Mouse (Mus musculus) gastrocnemius, adult 2 months (tissue): ENCODE results near the gene Rgs10. TPM values are rescaled to one million over a fixed set of nuclear protein-coding genes. Genes with fewer than 3 reads are reported as not detected.
A peak's percentile ranks its signal among the peaks of the same experiment; 100 is the strongest.
"Not testable (repeated sequence)": the region's sequence is repeated elsewhere in the genome, so short reads cannot be mapped to it uniquely, and the experiment has no call there.

ENCODE experiments used
- DNase-seq: peaks from one replicate; pipeline ENCODE4 v3.0.0; 2022
- H3K27ac ChIP-seq: fragments of 200-600 bp; 2 replicates; pipeline ENCODE4 v1.8.1; 2022; ENCODE audit warnings: mild to moderate bottlenecking
- H3K4me3 ChIP-seq: fragments of 200-600 bp; 2 replicates; pipeline ENCODE4 v1.8.1; 2022; ENCODE audit warnings: mild to moderate bottlenecking, moderate library complexity
- CTCF ChIP-seq: fragments of 200-600 bp; IDR thresholded peaks from 2 replicates; pipeline ENCODE4 v1.8.1; 2022; ENCODE audit warnings: antibody characterized with exemption, mild to moderate bottlenecking, moderate library complexity
- intact Hi-C: fragments of 180-260 bp; cut with DNase I; formaldehyde crosslinking; loops from one replicate; pipeline ENCODE4 v1.15.1; 2025
- total RNA-seq, 2 experiments: library from RNA; stranded (reverse); gene quantifications; 2 replicates each; pipeline ENCODE4 v1.2.3; 2021

The Rgs10 gene
- total RNA-seq, 2 experiments from 2014 or later, result 2.0 to 4.8 TPM

GRCm38 (mm10) chr7:128345691-128346090 is 72.9 kb downstream of the Rgs10 start:
- Histone ChIP-seq H3K4me3 (no peak overlapping the region), H3K27ac (no peak overlapping the region)
- no peak for TF ChIP-seq CTCF
- intact Hi-C loops, result loop anchor here (1.0 kb wide), 2 partner anchors 40 to 98 kb away; no protein-coding TSS in a partner anchor
- no peak for DNase-seq

DNA sequence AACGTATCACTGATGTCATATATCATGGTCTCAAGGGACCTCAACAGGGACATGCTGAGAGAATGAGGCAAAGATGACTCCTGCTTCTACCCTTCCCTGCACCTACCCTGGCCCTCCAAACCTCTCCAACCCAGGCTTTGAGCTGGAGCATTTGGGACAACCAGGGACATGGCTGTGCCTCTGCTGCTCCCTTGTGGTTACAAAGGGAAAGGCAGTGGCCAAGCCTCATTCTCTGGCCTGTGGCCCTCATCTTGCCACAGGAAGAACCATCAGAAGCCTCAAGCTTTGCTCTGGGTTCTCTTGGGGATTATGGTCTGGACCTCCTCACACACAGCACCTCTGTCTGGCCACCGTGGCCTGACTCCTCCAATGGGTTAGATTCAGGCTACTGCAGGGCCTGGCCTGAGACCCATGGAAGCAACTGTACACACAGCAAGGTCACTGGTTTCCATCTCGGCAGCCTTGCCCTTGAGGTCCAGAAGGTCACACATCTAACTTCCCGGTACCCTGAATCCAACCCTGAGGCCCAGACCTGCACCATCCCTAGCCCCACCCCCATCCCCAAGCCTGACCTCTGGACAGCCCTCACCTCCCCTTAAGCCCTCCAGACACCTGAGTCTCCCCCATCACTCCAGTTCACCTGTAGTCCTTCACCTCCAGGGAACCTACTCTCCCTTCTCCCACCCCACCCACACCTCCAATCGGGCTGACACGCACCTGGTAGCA is 73.5 kb downstream of the Rgs10 start:
- intact Hi-C loops, result loop anchor here (1.0 kb wide), 2 partner anchors 40 to 98 kb away; no protein-coding TSS in a partner anchor
- Histone ChIP-seq H3K27ac (no peak overlapping the region), H3K4me3 (no peak overlapping the region)
- TF ChIP-seq CTCF, result no peak; the same call in 1 of the 2 replicates
- peak; percentile 78 for DNase-seq

- Histone ChIP-seq H3K4me3 (no peak overlapping the region), H3K27ac (no peak overlapping the region)
- intact Hi-C loops, result no loop called here
- TF ChIP-seq CTCF, result no peak
- DNase-seq, result no peak
Measured at GRCm38 (mm10) chr7:128344488-128344887, 74.1 kb downstream of the Rgs10 start.

- H3K27ac ChIP-seq, DNase-seq, intact Hi-C loops, H3K4me3 ChIP-seq: not testable (repeated sequence)
Measured at GRCm38 (mm10) chr7:128342691-128343090, 75.9 kb downstream of the Rgs10 start.

- intact Hi-C loops, H3K27ac ChIP-seq, H3K4me3 ChIP-seq, DNase-seq: not testable (repeated sequence)
Measured at GRCm38 (mm10) chr7:128340321-128340720, 78.2 kb downstream of the Rgs10 start.

DNA sequence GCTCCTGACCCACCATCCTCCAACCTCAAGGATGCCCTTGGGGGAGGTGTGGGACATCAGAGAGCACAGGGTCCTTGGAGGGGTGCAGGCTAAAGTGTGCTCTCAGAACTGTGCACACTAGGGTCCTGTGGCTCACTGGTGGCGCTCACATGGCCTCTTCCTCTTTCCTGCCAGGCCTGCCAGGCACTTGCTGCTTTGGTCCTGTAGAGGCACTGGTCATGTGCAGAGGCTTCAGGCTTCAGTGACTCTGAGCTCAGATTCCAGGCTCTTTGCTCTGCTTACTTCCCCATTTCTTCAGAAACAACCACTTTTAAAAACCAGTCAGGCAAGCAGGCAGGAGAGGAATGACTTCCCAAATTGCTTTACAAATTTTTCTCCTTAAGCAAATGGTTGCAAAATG is 85.7 kb downstream of the Rgs10 start:
- intact Hi-C loops, result no loop called here
- Histone ChIP-seq H3K27ac (no peak overlapping the region), H3K4me3 (no peak overlapping the region)
- DNase-seq, result no peak
- TF ChIP-seq CTCF, result no peak

GRCm38 (mm10) chr7:128330981-128331380 is 87.6 kb downstream of the Rgs10 start:
- DNase-seq, result no peak
- no peak for TF ChIP-seq CTCF
- intact Hi-C loops, result no loop called here
- no peak overlapping the region for H3K27ac ChIP-seq
- H3K4me3 ChIP-seq, result no peak overlapping the region

DNA sequence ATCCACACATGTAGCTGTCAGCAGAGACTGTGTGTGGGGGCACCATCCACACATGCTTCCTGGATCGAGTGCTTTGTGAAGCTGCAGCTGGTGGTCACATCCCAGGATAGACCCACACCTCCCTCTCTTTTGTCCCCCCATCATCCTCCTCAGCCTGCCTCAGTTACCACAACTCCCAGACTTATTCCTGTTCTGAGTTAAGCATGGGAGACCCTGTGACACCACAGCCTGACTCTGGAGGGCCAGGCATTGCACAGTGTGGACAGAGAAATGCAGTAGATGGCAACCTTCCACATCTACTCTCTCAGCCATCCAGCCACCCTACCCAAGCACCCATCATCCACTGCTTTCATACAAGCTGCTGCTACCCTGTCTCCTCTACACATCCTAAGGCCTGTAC is 93.6 kb downstream of the Rgs10 start:
- TF ChIP-seq CTCF, result no peak
- intact Hi-C loops, result no loop called here
- Histone ChIP-seq H3K27ac (no peak overlapping the region), H3K4me3 (no peak overlapping the region)
- no peak for DNase-seq

Other genes with a start within 250 kb of the Rgs10 start
- 1,000 to 10,000 TPM; 1,384 to 2,252 TPM for gene Cox6a2, start 212.4 kb downstream of the Rgs10 start, total RNA-seq
- gene Armc5, start 181.4 kb downstream of the Rgs10 start, total RNA-seq, result 1 to 10 TPM; 7.2 to 8.0 TPM
- gene 9130023H24Rik, start 180.7 kb downstream of the Rgs10 start, total RNA-seq, result 1 to 10 TPM; 1.9 to 2.1 TPM
- gene Tgfb1i1, start 171.9 kb downstream of the Rgs10 start, total RNA-seq, result 1 to 10 TPM; 5.2 to 7.6 TPM
- not detected for gene Slc5a2, start 153.1 kb downstream of the Rgs10 start, total RNA-seq
- 1 to 10 TPM; 2.3 to 3.7 TPM for gene BC017158, start 120.6 kb downstream of the Rgs10 start, total RNA-seq
- 10 to 100 TPM; 46.9 to 50.7 TPM for gene Tial1, start 43.0 kb upstream of the Rgs10 start, total RNA-seq
- gene Bag3, start 104.9 kb upstream of the Rgs10 start, total RNA-seq, result 100 to 1,000 TPM; 133 to 186 TPM
- 1 to 10 TPM; 2.8 to 3.1 TPM for gene Inpp5f, start 192.6 kb upstream of the Rgs10 start, total RNA-seq